Mouse (Mus musculus) layer of hippocampus, adult 11-12 months (tissue): ENCODE measurements around the gene Tlcd1.

ENCODE experiments used
- DNase-seq: peaks from one replicate; pipeline ENCODE4 v3.0.0; 2022; ENCODE audit warnings: low spot score

Tlcd1 gene

GRCm38 (mm10) chr11:78161169-78161568, 15.3 kb upstream of the Tlcd1 start:
- no peak for DNase-seq

GRCm38 (mm10) chr11:78161968-78162367, 14.5 kb upstream of the Tlcd1 start:
- DNase-seq = no peak

GRCm38 (mm10) chr11:78162504-78162903, 14.0 kb upstream of the Tlcd1 start:
- DNase-seq = peak; percentile 55

- DNase-seq = no peak
Observed at GRCm38 (mm10) chr11:78163045-78163444, 13.5 kb upstream of the Tlcd1 start.

- no peak for DNase-seq
Observed at GRCm38 (mm10) chr11:78163681-78164603, 12.6 kb upstream of the Tlcd1 start.

- no peak for DNase-seq
Observed at GRCm38 (mm10) chr11:78164604-78164923, 11.9 kb upstream of the Tlcd1 start.

GRCm38 (mm10) chr11:78164924-78165760, 11.4 kb upstream of the Tlcd1 start, which contains the start of gene Traf4:
Traf4 (minus strand) TSS chr11:78165589.
- peak; percentile 64 for DNase-seq

GRCm38 (mm10) chr11:78165761-78166109, 10.8 kb upstream of the Tlcd1 start:
- peak; percentile 42 for DNase-seq

GRCm38 (mm10) chr11:78166161-78166560, 10.3 kb upstream of the Tlcd1 start:
- no peak for DNase-seq

- no peak for DNase-seq
Observed at GRCm38 (mm10) chr11:78166640-78167039, 9.9 kb upstream of the Tlcd1 start.

- no peak for DNase-seq
Observed at GRCm38 (mm10) chr11:78167257-78167959, 9.1 kb upstream of the Tlcd1 start.

- DNase-seq = no peak
Observed at GRCm38 (mm10) chr11:78168541-78169468, 7.7 kb upstream of the Tlcd1 start.

- no peak for DNase-seq
Observed at GRCm38 (mm10) chr11:78170306-78170705, 6.2 kb upstream of the Tlcd1 start.

- no peak for DNase-seq
Observed at GRCm38 (mm10) chr11:78171328-78171727, 5.2 kb upstream of the Tlcd1 start.

GRCm38 (mm10) chr11:78172034-78172747, 4.3 kb upstream of the Tlcd1 start:
- no peak for DNase-seq

GRCm38 (mm10) chr11:78172748-78173383, 3.6 kb upstream of the Tlcd1 start:
- no peak for DNase-seq

- DNase-seq = no peak
Observed at GRCm38 (mm10) chr11:78174506-78174905, 2.0 kb upstream of the Tlcd1 start.

GRCm38 (mm10) chr11:78175771-78176401, 625 bp upstream of the Tlcd1 start:
- DNase-seq = no peak

GRCm38 (mm10) chr11:78176905-78177331, 407 bp downstream of the Tlcd1 start:
- no peak for DNase-seq

GRCm38 (mm10) chr11:78177437-78177836, 926 bp downstream of the Tlcd1 start:
- DNase-seq = no peak
